Mouse (Mus musculus) thymus, postnatal 14 days (tissue): ENCODE results near the gene Bcl6.

Experiments
- DNase-seq: peaks from one replicate; pipeline ENCODE4 v3.0.0; 2021

The Bcl6 gene

DNA sequence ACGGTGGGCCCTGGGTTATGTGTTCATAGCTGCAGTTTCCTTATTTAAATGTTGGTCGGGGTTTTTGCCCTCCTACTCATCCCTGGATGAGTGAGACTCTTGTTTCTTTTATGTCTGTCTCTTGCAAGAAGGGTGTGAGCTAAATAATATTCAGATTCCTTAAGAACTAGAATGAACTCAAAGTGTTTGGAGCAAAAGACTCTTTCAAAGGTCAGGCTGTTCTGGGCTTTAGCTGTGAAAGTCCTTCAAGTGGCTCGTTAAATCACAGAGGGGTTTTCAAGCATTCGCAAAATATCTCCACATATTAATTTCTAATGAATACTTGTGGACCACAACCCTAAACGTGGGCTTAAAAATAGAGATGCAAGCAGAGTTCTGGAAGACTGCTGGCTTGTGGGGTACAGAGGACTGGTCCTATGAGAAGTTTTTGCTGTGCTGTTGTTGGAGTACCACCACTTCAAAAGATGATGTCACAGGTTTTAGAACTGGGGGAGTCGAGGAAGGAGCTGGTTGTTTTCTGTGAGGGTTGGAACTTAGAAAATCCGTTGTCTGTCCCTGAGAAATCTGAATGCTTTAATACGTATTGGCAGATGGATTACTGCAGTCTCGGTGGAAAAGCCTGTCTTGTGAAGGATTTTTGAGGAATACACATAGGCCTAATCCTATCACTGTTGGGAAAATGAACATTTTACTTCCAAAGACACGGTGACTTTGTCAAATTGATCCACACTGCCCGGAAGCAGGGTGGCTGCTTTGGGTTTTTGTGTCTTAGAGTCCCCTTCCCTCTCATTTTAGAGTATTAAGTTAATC lies 1.7 kb upstream of the Bcl6 start:
- DNase-seq: no peak

DNA sequence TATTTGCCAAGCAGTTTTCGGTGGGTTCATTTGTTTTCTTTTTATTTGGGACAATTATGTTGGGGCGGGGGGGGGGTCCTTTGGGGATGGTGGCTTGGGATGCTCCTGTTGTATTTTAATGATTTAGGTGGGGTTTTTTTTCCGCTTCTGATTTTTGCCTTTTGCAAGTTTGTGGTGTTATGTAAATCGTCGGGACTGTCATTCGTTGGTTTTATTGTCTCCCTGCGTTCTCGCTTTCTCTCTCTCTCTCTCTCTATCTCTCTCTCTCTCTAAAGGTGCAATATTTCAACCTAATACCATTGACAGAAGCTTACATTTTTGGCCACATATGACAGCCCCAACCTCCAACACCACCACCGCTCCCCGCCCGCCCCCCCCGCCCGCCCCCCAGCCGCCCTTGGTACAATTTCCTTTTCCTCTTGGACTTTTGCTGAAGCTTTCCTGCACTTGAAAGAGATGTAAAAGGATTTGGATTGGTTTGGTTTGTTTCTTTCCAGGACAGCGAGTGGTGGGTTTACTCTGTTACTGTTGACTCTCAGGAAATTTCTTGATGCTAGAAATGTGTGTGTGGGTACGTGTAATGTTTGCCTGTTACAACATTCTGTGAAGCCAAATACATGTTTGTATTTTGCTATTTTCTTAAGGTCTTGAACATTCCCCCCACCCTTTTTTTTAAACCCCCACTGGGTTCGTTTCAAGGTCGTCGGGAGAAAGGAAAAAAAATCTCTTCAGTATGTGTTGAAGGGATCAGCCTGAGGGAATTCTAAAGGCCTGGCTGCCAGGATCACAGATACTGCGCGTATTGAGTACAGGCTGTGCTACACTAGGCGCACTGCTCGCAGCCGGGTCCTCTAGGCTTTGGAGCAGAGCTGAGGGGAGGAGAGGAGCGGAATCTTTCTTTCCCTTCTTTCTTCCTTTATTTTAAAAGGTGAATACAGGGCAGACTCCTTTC lies 833 bp upstream of the Bcl6 start:
- peak; percentile 48 for DNase-seq

DNA sequence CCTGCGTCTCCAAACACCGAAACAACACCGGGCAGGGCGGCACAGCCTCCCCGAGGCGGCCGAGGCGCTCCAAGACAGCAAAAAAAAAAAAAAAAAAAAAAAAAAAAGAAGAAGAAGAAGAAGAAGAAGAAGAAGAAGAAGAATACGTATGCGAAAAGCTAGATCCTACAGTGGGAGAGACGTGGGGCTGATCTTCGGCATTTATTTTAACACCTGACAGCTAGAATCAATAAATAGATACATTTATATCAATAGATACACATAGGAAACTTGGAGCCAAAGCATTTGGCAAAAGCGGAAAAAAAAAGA lies 541 bp downstream of the Bcl6 start:
- no peak for DNase-seq

DNA sequence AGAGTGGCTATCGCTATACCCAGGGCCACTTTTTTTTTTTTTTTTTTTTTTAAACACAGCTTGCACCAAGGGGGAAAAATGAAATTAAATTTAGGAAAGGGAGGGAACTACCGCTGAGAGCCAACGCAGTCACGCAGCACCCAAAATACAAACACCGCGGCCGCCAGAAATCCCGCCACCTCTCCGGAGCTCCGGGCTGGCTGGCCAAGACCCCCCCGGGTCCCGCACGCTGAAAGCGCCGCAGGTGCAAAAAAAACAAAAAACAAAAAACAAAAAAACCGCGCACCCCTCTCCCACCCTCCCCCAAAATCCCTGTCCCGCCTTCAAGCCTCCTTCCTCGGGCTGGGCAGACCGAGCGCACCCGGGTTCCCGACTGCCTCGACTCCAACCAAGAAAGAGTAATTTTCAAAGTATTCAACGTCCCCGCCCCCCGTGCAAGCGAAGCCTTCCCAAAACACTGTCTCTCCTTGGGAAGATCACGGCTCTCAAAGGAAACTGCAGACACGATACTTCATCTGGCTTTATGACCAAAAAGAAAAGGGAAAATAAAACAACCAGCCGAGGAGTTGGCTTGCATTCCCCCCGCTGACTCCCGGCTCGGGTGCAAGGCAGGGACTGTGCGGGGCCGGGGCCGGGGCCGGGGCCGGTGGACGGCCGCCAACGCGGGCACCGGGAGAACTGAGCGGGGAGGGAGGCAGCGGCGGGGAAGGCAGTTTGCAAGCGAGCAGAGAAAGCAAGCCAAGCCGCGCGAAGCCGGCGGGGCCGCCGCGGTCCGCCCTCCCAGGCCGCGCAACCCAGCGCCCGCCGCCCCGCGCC lies 1.1 kb downstream of the Bcl6 start:
- peak; percentile 69 for DNase-seq

DNA sequence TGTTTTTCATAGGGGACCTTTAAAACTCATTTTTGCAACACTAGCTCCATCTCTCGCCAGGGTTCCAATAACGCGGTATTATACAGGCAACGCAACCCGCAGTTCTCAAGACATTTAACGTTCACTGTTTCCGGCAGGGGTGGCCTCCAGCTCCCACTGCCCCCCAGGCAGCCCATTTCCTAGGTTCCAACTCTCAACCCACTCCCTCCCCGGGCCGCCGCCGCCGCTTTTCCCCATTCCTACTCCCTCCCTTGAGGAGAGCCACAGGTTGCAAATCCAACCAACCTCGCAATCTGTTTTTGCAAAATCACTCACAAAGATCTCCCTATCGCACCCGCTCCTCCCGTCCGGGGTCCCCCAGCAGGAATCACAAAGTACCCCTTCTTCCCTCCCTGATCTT lies 1.8 kb downstream of the Bcl6 start:
- peak; percentile 67 for DNase-seq

DNA sequence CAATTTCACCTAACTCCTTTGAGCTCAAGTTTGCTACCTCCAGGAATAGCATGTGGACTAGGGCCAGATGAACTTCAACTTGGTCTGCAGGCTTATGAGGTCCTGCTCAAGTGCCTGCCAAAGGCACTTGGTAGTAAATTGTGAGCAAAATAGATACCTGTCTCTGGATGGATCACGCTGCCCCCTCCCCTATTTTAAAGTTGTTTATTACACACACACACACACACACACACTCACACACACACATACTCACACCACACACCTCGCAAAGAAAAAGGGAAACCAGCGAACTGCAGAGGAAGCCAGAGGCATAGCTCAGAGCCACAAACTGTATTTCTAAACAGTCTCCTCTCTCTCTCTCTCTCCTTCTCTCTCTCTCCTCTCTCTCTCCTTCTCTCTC lies 2.5 kb downstream of the Bcl6 start:
- DNase-seq: peak; percentile 48

DNA sequence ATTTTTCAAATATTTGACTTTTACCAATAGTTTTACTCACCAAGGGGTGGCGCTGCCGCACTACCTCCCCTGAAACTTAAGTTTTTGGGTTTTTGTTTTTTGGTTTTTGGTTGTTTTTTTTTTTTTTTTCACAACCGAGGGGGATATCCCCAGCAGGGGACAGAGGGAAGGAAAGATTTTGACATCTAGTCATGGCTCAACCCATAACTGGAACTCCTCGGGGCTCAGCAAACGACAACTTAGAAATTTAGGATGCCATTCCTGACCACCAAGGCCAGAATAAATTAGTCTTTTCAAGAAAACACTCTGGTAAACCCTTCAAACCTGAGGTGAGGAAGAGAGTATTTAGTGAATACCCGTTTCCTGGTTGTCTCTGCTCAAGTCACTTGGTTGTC lies 3.2 kb downstream of the Bcl6 start:
- peak; percentile 77 for DNase-seq

DNA sequence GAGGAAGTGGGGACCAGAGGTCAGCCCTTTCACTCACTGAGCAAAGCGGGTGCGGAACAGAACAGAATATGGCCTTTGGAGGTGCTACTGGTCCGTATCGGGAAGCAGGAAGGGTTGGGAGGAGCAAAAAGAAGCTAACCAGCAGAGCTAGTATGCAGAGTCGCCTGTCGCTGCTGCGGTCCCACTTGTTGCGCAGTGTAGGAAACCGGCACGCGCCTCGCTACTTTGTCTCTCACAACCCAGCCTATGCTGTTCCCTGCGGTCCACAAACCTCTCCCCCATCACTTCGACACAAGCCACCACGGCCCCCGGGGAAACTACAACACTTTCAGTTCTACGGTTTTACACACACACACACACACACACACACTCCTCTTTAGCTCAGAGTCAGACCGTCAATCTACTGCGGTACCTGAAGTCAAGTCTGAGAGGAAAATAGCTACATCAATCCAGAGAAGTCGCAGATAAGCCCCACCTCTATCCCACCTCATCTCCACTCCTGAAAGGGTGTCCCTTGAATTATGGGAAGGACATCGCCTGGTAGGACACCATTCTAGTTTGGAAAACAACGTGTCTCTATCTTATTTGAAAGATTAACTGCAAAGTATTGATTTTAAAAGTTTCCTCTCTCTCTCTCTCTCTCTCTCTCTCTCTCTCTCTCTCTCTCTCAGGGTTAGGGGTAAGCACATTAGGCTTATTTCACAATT lies 3.7 kb downstream of the Bcl6 start:
- DNase-seq: peak; percentile 77

DNA sequence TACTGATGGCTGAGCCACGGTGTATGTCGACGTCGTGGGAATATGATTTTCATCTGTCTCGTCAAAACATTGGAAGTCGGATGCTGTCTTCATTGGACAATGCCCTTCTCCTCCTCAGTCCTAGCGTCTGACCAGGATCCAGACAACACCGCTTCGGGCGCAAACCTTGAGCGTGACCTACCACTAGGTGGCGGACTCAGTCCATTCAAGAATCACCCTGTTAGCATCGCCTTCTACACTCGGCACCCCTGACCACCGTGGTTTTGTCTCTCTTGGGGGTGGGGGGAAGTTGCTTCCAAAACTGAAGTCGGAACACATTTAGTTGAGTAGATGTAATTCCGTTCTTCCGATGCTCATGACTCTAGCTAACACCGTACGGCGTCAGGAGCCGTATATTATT lies 4.5 kb downstream of the Bcl6 start:
- DNase-seq: peak; percentile 93

DNA sequence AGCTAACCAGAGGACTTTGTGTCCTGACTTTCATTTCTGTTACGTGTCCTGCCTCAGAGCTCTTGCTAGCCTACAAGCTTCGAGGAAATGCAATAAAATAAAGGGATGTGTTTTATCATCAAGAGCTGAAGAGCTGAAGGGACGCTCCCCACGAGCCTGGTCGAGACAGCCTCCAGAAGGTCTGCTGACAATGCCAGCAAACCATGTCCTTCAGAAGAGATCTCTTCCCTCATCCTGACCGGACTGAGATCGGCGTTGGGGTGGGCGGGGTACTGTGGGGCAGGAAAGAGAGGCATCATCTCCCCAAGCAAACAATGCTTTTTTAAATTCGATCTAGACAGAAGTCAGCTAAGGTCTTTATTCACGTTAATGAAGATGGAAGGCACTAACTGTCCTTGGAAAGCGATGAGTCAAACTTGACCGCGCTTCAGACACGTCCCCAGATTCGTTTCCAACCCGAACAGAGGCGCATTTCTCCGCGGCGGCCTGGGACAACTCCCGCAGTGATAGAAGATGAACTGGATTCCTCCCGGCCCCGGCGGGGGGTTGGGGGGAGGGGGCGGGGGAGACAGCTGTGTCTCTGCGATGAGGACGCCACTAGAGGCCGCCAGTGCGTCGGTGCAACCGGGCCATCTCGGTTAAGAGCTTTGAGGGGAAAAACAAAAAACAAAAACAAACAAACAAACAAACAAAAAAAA lies 5.6 kb downstream of the Bcl6 start:
- peak; percentile 89 for DNase-seq

DNA sequence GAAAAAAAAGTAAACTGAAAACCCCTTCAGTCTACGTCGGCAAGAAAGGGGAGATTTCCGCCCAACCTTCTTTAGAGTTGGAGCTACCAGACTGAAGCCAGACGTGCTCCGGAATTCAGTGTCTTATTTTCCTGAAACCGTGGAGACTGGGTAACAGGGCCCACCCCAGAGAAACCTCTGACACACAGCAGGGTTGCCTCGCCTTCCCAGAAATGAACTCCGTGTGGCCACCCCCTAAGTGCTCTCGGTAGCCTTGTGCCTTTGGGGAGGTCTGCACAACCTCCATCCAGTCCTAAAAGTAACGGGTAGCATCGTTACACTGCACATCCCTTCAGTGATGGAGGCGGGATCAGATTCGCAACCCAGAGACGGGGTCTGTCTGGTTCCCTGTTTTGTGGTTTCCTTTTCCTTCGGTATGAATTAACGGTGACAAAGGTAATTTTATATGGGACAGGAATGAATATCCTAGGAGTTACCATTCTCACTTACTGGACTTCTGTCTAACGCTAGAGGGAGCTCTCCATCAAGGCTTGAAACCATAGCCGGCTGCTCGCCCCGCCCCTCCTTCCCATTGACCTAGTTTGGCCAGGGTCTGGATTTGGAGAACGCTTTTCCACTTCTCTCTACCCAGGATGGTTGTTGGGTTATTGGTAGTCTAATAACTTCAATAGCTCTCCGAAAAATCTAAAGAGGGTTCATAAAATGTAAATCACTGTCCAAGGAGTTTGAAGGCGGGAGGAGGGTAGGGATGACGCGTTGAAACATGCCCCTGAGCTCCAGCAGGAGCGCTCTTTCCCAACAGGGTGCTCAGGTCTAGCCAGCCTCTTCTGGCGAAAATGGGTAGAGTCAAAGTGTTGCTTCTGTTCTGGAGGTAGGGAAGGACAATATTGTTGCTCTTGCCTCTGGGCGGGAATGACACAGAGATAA lies 6.5 kb downstream of the Bcl6 start:
- DNase-seq: peak; percentile 78

DNA sequence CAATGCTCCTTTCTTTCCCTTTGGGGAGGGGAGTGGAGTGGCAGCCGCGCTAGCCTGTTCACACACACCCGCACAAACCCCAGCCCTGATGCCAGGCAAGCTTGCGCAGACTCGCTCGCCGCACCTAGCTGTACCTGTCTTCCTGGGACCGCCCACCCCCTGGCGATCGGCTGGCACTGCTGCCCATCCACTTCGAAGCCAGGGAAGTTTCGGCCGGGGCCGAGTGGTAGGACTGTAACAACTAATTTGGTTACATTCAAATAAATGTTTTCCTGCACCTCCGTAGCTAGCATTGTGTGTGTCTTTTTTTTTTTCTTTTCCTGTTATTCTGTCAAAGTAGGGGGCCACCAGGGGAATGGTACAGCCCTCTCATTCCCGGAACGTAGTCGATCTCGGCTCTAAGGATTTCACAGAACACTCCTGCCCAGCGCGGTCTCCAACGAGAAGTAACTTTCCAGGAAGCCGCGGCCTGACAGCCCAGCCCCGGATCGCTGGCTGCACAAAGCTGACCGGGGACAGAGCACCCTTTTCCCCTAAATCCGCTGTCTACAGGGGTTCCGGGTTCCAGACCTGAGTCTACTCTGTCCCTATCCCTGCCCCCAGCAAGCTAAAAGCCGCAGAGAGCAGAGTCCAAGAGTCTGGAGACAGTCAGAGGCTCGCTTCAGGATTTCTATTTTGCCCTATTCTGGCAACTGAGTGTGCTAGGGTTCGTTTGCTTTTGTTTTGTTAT lies 7.5 kb downstream of the Bcl6 start:
- peak; percentile 40 for DNase-seq

DNA sequence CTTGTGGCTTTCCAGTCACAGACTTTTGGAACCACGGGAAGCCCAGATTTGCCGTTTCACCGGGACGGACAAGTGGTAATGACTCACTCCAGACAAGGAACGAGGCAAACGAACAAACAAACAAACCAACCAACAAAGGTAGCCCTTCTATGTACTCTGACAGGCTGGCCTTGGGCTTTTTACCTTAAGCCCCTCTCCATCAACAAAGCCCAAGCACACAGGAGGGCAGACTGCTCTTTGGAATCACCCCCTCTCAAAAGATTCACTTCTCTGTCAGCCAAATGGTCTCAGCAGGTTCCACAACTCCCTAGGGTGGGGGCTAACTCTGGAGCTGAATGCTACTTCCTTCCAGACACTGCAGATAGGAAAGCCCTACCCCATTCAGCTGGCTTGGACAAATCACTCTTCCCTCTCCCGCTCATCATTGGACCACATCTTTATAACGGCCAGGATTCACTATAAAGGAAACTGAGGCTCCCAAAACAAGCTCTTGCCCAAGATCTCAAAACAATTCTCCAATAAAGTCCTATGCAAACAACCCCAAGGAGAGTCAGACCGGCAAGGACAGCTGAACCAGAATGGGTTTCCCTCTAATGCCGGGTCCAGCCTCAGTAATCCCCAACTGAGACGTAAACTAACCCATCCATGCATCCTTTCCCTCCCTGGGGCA lies 8.3 kb downstream of the Bcl6 start:
- DNase-seq: no peak

DNA sequence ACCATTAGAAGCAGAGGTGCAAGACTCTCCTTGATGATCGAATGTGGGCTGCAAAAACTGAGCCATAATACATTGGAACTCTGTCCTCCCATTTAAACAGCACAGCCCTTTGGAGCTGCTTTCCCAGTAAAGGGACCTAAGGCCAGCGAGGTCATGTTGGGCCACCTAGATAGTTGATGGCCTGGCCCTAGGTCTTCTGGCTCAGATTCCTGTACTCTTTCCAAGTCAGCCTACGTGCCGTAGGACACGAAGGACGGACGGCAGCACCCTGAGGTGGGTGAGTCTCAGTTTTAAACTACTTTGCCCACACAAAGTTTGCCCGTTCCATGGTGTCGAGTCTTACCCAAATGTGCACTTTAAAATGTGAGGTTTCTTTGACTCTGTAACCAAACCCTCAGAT lies 9.2 kb downstream of the Bcl6 start:
- no peak for DNase-seq

DNA sequence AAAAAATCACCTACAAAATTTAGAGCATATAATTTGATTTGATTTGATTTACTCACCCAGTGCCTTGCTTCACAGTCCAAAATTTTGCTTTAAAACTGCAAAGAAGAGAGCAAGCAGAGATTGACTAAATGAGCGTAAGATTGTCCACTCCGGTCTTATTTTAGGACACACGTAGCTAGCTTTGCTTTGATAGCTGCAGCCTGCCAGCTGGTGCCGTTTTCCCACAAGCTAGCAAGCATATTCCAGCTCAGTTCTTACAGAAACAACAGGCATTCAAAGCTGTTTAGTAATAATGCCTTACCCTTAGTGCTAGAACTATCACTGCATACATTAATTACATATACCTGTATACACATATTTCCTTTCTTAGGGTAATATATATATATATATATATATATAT lies 10.2 kb downstream of the Bcl6 start:
- no peak for DNase-seq

DNA sequence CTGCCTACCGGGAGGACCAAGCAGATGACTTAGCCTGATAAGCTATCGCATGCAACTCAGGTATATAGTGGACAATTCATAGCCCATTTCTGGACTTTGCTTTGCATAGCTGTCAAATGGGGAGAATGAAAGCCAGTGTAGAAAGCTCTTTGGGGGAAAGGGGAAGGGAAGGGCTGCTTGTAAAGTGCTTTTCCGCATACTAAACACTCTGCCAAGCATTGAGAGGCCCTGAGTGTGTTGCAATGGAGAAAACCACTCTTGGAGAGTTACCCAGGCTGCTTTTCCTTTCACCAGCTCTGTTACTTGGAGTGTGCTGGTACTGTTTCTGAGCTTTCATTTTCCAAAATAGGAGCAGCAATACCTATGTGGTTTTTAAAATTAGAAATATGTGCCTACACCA lies 10.9 kb downstream of the Bcl6 start:
- no peak for DNase-seq

DNA sequence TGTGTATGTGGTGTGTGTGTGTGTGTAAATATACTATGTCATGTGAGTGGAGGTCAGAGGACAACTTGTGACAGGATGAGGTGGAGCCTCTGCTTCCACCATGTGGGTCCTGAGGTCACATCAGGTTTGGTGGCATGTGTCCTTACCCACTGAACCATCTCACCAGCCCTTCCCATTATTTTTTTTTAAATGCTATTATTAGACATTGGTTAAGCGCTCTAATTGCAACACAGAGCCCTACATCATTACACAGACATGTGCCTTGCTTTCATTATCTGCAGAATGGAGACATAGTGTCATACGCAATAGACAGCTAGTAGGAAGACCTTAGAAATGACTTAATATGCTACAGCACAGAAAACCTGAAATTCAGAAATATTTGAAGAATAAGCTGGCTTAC lies 12.5 kb downstream of the Bcl6 start:
- DNase-seq: no peak

DNA sequence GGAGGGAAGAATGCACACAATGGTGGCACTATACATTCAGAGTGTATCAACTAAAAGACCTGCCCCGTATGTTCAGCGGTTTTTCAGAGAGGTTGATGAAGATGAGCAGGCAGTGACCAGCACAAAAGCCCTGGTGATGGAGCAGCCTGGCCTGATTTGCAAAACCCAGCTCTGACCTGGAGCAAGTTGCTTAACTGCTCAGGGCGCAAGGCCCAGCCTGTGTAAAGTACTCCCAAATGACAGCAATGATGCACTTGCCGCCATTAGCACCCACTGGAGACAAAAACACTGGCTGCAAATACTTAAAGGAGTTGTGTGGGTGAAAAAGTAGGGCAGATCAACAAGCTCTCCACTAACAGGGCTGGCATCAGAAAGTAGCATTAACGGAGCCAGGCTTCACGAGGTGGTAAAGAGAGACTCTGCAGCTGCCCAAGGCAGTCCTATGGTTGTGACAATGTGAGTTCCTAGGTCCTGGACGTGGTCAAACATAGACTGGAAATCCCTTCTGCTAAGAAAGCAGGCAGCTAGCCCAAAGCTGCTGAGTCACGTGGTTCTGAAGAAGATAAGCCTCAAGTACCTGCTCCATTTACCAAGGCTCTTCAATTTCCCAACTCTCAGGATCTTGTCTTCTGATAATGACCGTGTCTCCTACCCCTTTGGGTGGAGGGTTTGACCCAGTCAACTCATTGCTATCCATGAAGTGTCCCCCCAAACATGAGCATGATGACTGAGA lies 14.9 kb downstream of the Bcl6 start:
- DNase-seq: no peak

DNA sequence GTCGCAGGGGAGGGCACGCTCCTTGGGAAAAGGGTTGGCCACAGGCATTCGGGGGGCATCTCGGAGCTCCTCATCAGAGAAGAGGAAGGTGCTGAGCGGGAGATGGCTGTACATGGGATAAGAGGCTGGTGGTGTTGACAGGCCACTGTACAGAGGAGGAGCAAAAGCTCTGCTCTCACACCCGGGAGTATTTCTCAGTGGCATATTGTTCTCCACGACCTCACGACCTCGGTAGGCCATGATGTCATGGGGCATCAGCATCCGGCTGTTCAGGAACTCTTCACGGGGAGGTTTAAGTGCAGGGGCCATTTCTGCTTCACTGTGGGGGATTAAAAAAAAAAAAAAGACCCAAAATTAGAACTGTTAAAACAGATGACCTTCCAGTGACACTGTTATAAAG lies 15.8 kb downstream of the Bcl6 start:
- no peak for DNase-seq
